Mouse (Mus musculus): Measurements from ENCODE around the gene Tmem9b. TPM values are rescaled to one million over a fixed set of nuclear protein-coding genes. Genes with fewer than 3 reads are reported as not detected.

The Tmem9b gene
- total RNA-seq, 2 experiments from 2014 or later, result 82.6 to 83.7 TPM

GRCm38 (mm10) chr7:109690101-109690500 lies 62.6 kb downstream of the Tmem9b start:
- DNase-seq (ENCODE audit: low spot score in 2 of 2), result no peak

GRCm38 (mm10) chr7:109686585-109687128 lies 66.0 kb downstream of the Tmem9b start:
- no peak for DNase-seq (ENCODE audit: low spot score in 2 of 2)

Other genes with a start within 250 kb of the Tmem9b start
- 1 to 10 TPM; 2.8 to 4.9 TPM for gene Trim66, start 244.7 kb downstream of the Tmem9b start, total RNA-seq (2021)
- gene Rpl27a, start 233.7 kb downstream of the Tmem9b start, total RNA-seq (2021), result 100 to 1,000 TPM; 121 to 135 TPM
- 10 to 100 TPM; 30.2 to 35.7 TPM for gene St5, start 49.3 kb downstream of the Tmem9b start, total RNA-seq (2021)
- gene Akip1, start 49.2 kb downstream of the Tmem9b start, total RNA-seq (2021), result 1 to 10 TPM; 4.8 to 5.6 TPM
- gene BC051019, start 29.0 kb downstream of the Tmem9b start, total RNA-seq (2021), result 1 to 10 TPM in 1 of 2 experiments, not detected in 1; 1.3 TPM
- not detected for gene Ascl3, start 21.1 kb downstream of the Tmem9b start, total RNA-seq (2021)
- 100 to 1,000 TPM; 200 to 227 TPM for gene Nrip3, start 29.1 kb upstream of the Tmem9b start, total RNA-seq (2021)
- gene Scube2, start 112.8 kb upstream of the Tmem9b start, total RNA-seq (2021), result 1 to 10 TPM; 1.6 to 2.0 TPM
- gene Dennd5a, start 207.6 kb upstream of the Tmem9b start, total RNA-seq (2021), result 100 to 1,000 TPM; 182 to 205 TPM
- 10 to 100 TPM; 61.8 to 63.9 TPM for gene Tmem41b, start 234.1 kb upstream of the Tmem9b start, total RNA-seq (2021)

Measured in layer of hippocampus, postnatal 14 days (tissue).